Comparison of ENCODE assay signal across 1 mouse cellular context in the genomic region with DNA sequence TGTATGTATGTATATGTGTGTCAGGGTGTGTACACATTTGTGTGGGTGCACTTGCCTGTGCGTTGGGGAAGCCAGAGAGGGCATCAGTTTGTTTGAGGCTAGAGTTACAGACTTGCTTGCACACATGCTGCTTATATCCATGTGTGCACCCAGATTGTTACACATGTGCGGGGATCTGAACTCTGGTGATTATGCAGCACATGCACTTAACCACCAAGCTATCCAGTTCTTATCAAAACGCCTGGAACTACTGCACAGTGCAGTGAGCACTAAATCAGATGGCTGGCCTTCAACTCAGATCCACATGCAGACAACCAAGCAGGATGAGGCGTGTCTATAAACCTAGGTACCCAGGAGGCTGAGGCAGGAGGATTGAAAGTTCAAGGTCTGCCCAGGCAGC.
TF ChIP-seq lines count a peak whose summit lies in the region.

No protein-coding gene starts in this region.

TF ChIP-seq in MEL, 35 proteins besides CTCF, POLR2A, EP300 and RAD21:
- TF ChIP-seq MAZ (IDR thresholded peaks at IDR 0.05; ENCODE audit: low read depth, low read length) (no peak), MYC (IDR thresholded peaks at IDR 0.05; ENCODE audit: low read depth, low read length) (0 out of 2 replicates have a peak, but pooled peaks have one; percentile 55), MYB (IDR thresholded peaks at IDR 0.05; ENCODE audit: low read depth, low read length) (no peak), ZMIZ1 (IDR thresholded peaks at IDR 0.05; ENCODE audit: low read depth, low read length) (no peak), CHD2 (IDR thresholded peaks at IDR 0.05; ENCODE audit: low read length) (no peak), NRF1 (IDR thresholded peaks at IDR 0.05; ENCODE audit: insufficient read depth, low read depth, low read length, poor library complexity, severe bottlenecking) (no peak), HCFC1 (IDR thresholded peaks at IDR 0.05; ENCODE audit: low read depth, low read length) (no peak), MAX (IDR thresholded peaks at IDR 0.05; ENCODE audit: low read length) (peak; percentile 65; the same call in 1 of the 2 replicates), GATA1 (IDR thresholded peaks at IDR 0.05; ENCODE audit: low read depth, low read length) (peak; percentile 43; the same call in 1 of the 2 replicates), TCF12 (IDR thresholded peaks at IDR 0.05; ENCODE audit: low read depth, low read length) (peak; percentile 46; the same call in 1 of the 2 replicates), MXI1 (IDR thresholded peaks at IDR 0.05; ENCODE audit: low read depth, low read length) (peak; percentile 35; the same call in 1 of the 2 replicates), TAL1 (IDR thresholded peaks at IDR 0.05; ENCODE audit: low read length) (0 out of 2 replicates have a peak, but pooled peaks have one; percentile 19), SIN3A (IDR thresholded peaks at IDR 0.05; ENCODE audit: low read length) (peak; percentile 42; the same call in 1 of the 2 replicates), ETS1 (IDR thresholded peaks at IDR 0.05; ENCODE audit: low read depth, low read length) (peak; percentile 30; the same call in 1 of the 2 replicates)
